ENCODE assay signal across 14 mouse cellular contexts in genomic region chr2:29365000-29365695, GRCm38 (mm10).
"Had no signal": no experiment of that assay in that cellular context is flagged by ENCODE, and none has a peak within 500 bp of the region (broad histone marks: within the 10 kb centered on the region; RNA-seq: fewer than 3 reads in every experiment).

No protein-coding gene starts in this region.

- H3K36me3 ChIP-seq: stomach, embryonic 15.5 days had no signal

- H3K27me3 ChIP-seq: limb, embryonic 15.5 days; liver, embryonic 12.5 days; megakaryocyte, embryonic 14.5 days; stomach, embryonic 15.5 days had no signal

- H3K27ac ChIP-seq: limb, embryonic 15.5 days; liver, embryonic 12.5 days; macrophage; stomach, embryonic 15.5 days had no signal

- ATAC-seq: intestine, embryonic 16.5 days; liver, embryonic 12.5 days; midbrain, embryonic 16.5 days had no signal

- H3K4me3 ChIP-seq: limb, embryonic 15.5 days; liver, embryonic 12.5 days; megakaryocyte, embryonic 14.5 days; stomach, embryonic 15.5 days had no signal

- DNase-seq: kidney, adult 8-10 months; kidney, postnatal 25 days; layer of hippocampus, adult 9-11 months; layer of hippocampus, postnatal 36 days; lung, embryonic 14.5 days; lung, postnatal 10 days; right cerebral cortex, postnatal 14 days had no signal

- H3K4me1 ChIP-seq: limb, embryonic 15.5 days; liver, embryonic 12.5 days; stomach, embryonic 15.5 days had no signal
